Mouse (Mus musculus): ENCODE results near the gene Slc38a1. TPM values are rescaled to one million over a fixed set of nuclear protein-coding genes. Genes with fewer than 3 reads are reported as not detected.
A peak's percentile ranks its signal among the peaks of the same experiment; 100 is the strongest.

The Slc38a1 gene
- total RNA-seq, 2 experiments from 2014 or later: 88.3 to 90.2 TPM

GRCm38 (mm10) chr15:96536412-96536811, 106.3 kb downstream of the Slc38a1 start:
- DNase-seq (ENCODE audit: low spot score in 2 of 2): no peak
- intact Hi-C loops (cut with DNase I): no loop called here

GRCm38 (mm10) chr15:96527686-96528085, 115.0 kb downstream of the Slc38a1 start:
- DNase-seq (ENCODE audit: low spot score in 2 of 2): no peak
- intact Hi-C loops (cut with DNase I): no loop called here

GRCm38 (mm10) chr15:96524239-96524738, 118.4 kb downstream of the Slc38a1 start:
- DNase-seq (ENCODE audit: low spot score in 2 of 2): peak in 1 of 2 experiments; percentile 31
- intact Hi-C loops (cut with DNase I): no loop called here

Other genes with a start within 250 kb of the Slc38a1 start
- gene Scaf11, start 182.1 kb downstream of the Slc38a1 start, total RNA-seq (2021): 10 to 100 TPM; 41.5 to 42.5 TPM
- 10 to 100 TPM; 60.6 to 69.2 TPM for gene Slc38a2, start 56.8 kb upstream of the Slc38a1 start, total RNA-seq (2021)

All from left cerebral cortex, postnatal 14 days (tissue).